Mouse (Mus musculus) hindbrain, embryonic 16.5 days (tissue): ENCODE results near the gene Ppm1f. TPM values are rescaled to one million over a fixed set of nuclear protein-coding genes. Genes with fewer than 3 reads are reported as not detected.
A peak's percentile ranks its signal among the peaks of the same experiment; 100 is the strongest.

ENCODE experiments used
- ATAC-seq: fragments of 200-750 bp; cut with Nextera tagmentation; 2 replicates; pipeline ENCODE4 v1.8.0; 2017; ENCODE audit warnings: moderate TSS enrichment, moderate library complexity
- H3K27ac ChIP-seq: fragments of 300-500 bp; sonication (generic); 2 replicates; pipeline ENCODE4 v1.5.1; 2014; ENCODE audit warnings: low read depth, mild to moderate bottlenecking, control low read depth, low read length, moderate library complexity
- H3K27me3 ChIP-seq: fragments of 300-500 bp; sonication (generic); replicated peaks from 2 replicates; pipeline ENCODE4 v1.6.1; 2014; ENCODE audit warnings: low read length; ENCODE audit not compliant: control insufficient read depth, insufficient read depth
- H3K36me3 ChIP-seq: fragments of 300-500 bp; sonication (generic); 2 replicates; pipeline ENCODE4 v1.6.1; 2014; ENCODE audit warnings: mild to moderate bottlenecking, low read length, moderate library complexity, mixed read lengths; ENCODE audit not compliant: control insufficient read depth, insufficient read depth
- H3K4me1 ChIP-seq: fragments of 300-500 bp; sonication (generic); 2 replicates; pipeline ENCODE4 v1.6.1; 2014; ENCODE audit warnings: low read depth, low read length; ENCODE audit not compliant: control insufficient read depth, insufficient read depth
- H3K4me2 ChIP-seq: fragments of 300-500 bp; sonication (generic); 2 replicates; pipeline ENCODE4 v1.6.1; 2014; ENCODE audit warnings: mild to moderate bottlenecking, low read length, control low read depth, moderate library complexity
- H3K4me3 ChIP-seq: fragments of 300-500 bp; sonication (generic); 2 replicates; pipeline ENCODE4 v1.5.1; 2014; ENCODE audit warnings: mild to moderate bottlenecking, low read length, control low read depth, moderate library complexity
- H3K9ac ChIP-seq: fragments of 300-500 bp; sonication (generic); 2 replicates; pipeline ENCODE4 v1.6.1; 2014; ENCODE audit warnings: low read depth, mild to moderate bottlenecking, control low read depth, low read length, moderate library complexity
- H3K9me3 ChIP-seq: fragments of 300-500 bp; sonication (generic); 2 replicates; pipeline ENCODE4 v1.6.1; 2014; ENCODE audit warnings: mild to moderate bottlenecking, low read length, moderate library complexity; ENCODE audit not compliant: control insufficient read depth
- WGBS: fragments of 180-500 bp; shearing (Covaris S2); extraction: QIAGEN DNeasy Blood & Tissue Kit; methylation state at CpG from one replicate; pipeline ENCODE4 v1.1.7; 2014; 5-methylcytosine and 5-hydroxymethylcytosine counted together
- polyA plus RNA-seq: library from polyadenylated mRNA; unstranded; fragments of >200 nt; fragmentation: Nextera tagmentation; extraction: Ambion mirVana; gene quantifications from 2 replicates; pipeline ENCODE4 v1.2.1, GENCODE M21; 2015

Ppm1f gene
- polyA plus RNA-seq, 1 experiment from 2014 or later = 25.7 TPM

DNA sequence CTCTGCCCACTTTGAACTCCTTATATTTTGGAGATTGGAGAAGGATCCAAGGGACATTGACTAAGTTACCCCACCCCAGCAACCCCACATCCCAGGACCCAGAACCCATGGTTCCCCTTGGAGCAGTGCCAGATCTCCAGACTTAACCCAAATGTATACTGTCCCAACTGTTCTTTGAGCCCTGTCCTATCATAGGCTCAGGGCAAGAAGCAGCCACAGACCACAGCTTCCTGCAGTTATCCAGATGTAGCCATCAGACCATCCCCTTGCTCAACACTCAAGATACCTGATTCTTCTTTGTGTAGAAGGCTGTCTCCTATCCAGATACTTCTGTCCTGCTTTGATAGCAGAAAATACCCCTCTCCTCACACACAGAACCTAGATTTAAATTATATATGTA is 31.1 kb upstream of the Ppm1f start:
- H3K4me2 ChIP-seq = no peak overlapping the region
- no peak overlapping the region for H3K4me3 ChIP-seq
- H3K27ac ChIP-seq = no peak overlapping the region
- H3K27me3 ChIP-seq = no peaks in the 10 kb centered on the region
- H3K9me3 ChIP-seq = no peaks in the 10 kb centered on the region
- peaks cover 2% of the 10 kb centered on the region for H3K4me1 ChIP-seq
- H3K36me3 ChIP-seq = no peaks in the 10 kb centered on the region
- H3K9ac ChIP-seq = no peak overlapping the region
- ATAC-seq = no peak

GRCm38 (mm10) chr16:16865696-16866561 is 30.3 kb upstream of the Ppm1f start:
- H3K4me1 ChIP-seq = peaks cover 2% of the 10 kb centered on the region
- H3K4me2 ChIP-seq = no peak overlapping the region
- ATAC-seq = no peak
- WGBS = 70% methylated on average over 4 of the region's 5 CpGs
- H3K27me3 ChIP-seq = no peaks in the 10 kb centered on the region
- H3K36me3 ChIP-seq = no peaks in the 10 kb centered on the region
- H3K9me3 ChIP-seq = no peaks in the 10 kb centered on the region
- no peak overlapping the region for H3K27ac ChIP-seq
- no peak overlapping the region for H3K9ac ChIP-seq
- H3K4me3 ChIP-seq = no peak overlapping the region

DNA sequence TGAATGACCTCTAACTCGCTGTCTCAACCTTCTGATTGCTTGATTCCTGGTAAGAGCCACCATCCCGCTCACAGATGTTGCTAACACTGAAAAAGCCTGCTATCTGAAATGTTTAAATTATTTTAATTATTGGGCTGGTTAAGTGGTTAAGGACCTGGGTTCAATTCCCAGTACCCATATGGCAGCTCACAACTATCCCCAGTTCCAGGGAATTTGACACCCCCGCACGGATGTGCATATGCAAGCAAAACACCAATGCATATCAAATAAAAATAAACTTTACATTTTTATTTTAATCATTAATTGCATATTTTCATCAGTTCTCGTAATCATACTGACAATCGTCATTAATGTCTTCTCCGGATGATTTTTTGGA is 26.0 kb upstream of the Ppm1f start:
- H3K36me3 ChIP-seq = 0 out of 2 replicates have a peak, but pooled peaks cover 3% of the 10 kb centered on the region
- no peaks in the 10 kb centered on the region for H3K27me3 ChIP-seq
- peak overlapping the region; percentile 49 for H3K4me2 ChIP-seq
- H3K4me3 ChIP-seq = peak overlapping the region; percentile 86
- H3K27ac ChIP-seq = peak overlapping the region; percentile 94
- peaks cover 7% of the 10 kb centered on the region for H3K4me1 ChIP-seq
- peak; percentile 67 for ATAC-seq
- H3K9me3 ChIP-seq = no peaks in the 10 kb centered on the region
- H3K9ac ChIP-seq = no peak overlapping the region; the same call in 1 of the 2 replicates
- 40% methylated on average over 7 of the region's 7 CpGs for WGBS

DNA sequence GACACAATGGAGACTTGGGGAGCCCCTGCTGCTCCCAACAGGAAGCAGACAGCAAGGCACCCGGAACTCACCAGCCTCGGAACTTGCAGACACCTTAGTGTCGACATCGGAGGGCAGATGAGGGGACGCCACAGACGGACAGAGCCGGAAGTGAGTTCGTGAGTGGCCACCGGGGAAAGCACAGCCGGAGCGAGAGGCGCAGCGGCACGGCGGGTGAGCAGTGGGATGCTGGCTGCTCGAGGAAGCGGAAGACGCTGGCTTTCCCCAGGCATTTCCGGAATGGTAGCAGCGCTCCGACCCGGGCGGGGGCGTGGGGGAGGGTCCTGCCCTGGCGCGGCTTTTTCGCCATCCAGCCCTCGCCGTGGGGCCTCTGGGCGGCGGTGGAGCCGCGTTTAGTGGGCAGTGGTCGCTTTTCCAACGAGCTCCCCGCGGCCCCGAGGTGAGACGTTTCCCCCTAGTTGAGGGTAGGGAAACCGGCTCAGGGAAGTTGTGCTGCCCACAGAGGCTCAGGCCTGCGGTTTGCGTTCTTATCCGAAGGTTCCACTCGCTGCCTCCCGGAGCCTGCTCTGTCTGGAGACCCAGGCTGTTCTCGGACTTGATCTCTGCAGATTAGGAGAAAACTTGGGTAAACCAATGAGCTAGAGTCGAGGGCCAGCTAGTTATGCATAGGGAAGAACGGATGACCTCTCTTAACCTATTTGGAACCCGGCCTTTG is 25.5 kb upstream of the Ppm1f start, which contains the start of the genes Top3b and Vpreb1:
Gene Top3b (plus strand): TSS at position 120 of the 715 bp plus-strand sequence.
Gene Vpreb1 (minus strand): TSS at position 227 of the 715 bp plus-strand sequence.
- Histone ChIP-seq H3K9me3 (no peaks in the 10 kb centered on the region), H3K4me2 (peak within 1 kb of the TSS; percentile 63), H3K27ac (peak within 1 kb of the TSS; percentile 94), H3K27me3 (no peaks in the 10 kb centered on the region), H3K36me3 (peaks cover 6% of the 10 kb centered on the region), H3K4me3 (peak within 1 kb of the TSS; percentile 86), H3K4me1 (peaks cover 7% of the 10 kb centered on the region), H3K9ac (peak within 1 kb of the TSS; percentile 92)
- peak; percentile 98 for ATAC-seq
- under 1% methylated on average over 45 of the region's 49 CpGs for WGBS

- Histone ChIP-seq H3K4me2 (no peak overlapping the region), H3K9me3 (no peaks in the 10 kb centered on the region; the same call in 1 of the 2 replicates), H3K9ac (no peak overlapping the region), H3K27me3 (no peaks in the 10 kb centered on the region), H3K36me3 (peaks cover 66% of the 10 kb centered on the region), H3K4me1 (no peaks in the 10 kb centered on the region), H3K4me3 (no peak overlapping the region), H3K27ac (no peak overlapping the region)
- WGBS = 89% methylated on average over 5 of the region's 5 CpGs
- no peak for ATAC-seq
These were observed 17.2 kb upstream of the Ppm1f start for GRCm38 (mm10) chr16:16879025-16879424.

- H3K36me3 ChIP-seq = peaks cover 79% of the 10 kb centered on the region
- H3K27ac ChIP-seq = no peak overlapping the region
- H3K4me3 ChIP-seq = no peak overlapping the region
- H3K9me3 ChIP-seq = no peaks in the 10 kb centered on the region
- no peaks in the 10 kb centered on the region for H3K27me3 ChIP-seq
- no peaks in the 10 kb centered on the region for H3K4me1 ChIP-seq
- H3K4me2 ChIP-seq = no peak overlapping the region
- H3K9ac ChIP-seq = no peak overlapping the region
- no peak for ATAC-seq
- WGBS = 95% methylated on average over 1 of the region's 1 CpGs
These were observed 7.9 kb upstream of the Ppm1f start for GRCm38 (mm10) chr16:16888341-16888740.

- no peak overlapping the region for H3K4me2 ChIP-seq
- no peak overlapping the region for H3K27ac ChIP-seq
- no peak overlapping the region for H3K9ac ChIP-seq
- 90% methylated on average over 7 of the region's 7 CpGs for WGBS
- no peak for ATAC-seq
- H3K27me3 ChIP-seq = no peaks in the 10 kb centered on the region
- no peaks in the 10 kb centered on the region for H3K9me3 ChIP-seq
- peaks cover 7% of the 10 kb centered on the region for H3K4me1 ChIP-seq
- H3K36me3 ChIP-seq = peaks cover 42% of the 10 kb centered on the region
- no peak overlapping the region for H3K4me3 ChIP-seq
These were observed 3.9 kb upstream of the Ppm1f start for GRCm38 (mm10) chr16:16892366-16892765.

DNA sequence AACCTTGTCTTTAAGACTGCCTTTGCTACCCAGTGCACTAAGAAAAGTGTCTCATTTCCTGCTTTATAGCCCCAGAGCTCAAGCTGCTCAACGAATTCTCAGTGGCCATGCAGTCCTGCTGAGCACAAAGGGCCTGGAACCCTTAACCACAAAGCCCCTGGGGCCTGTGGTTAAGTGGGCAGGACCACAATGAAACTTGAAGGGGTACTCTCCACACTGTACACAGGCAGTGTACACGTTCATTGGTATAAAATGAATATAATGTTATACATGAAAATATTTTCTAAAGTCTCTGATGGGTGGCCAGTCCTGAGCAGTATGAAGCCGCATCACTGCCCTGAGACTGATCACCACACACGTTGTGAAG is 271 bp upstream of the Ppm1f start:
- no peaks in the 10 kb centered on the region for H3K9me3 ChIP-seq
- peak; percentile 78; the same call in 1 of the 2 replicates for ATAC-seq
- H3K27ac ChIP-seq = peak overlapping the region; percentile 27
- H3K4me3 ChIP-seq = peak overlapping the region; percentile 63
- H3K4me2 ChIP-seq = peak overlapping the region; percentile 64; the same call in 1 of the 2 replicates
- no peaks in the 10 kb centered on the region for H3K27me3 ChIP-seq
- H3K36me3 ChIP-seq = peaks cover 19% of the 10 kb centered on the region
- WGBS = 26% methylated on average over 4 of the region's 4 CpGs
- H3K9ac ChIP-seq = no peak overlapping the region; the same call in 1 of the 2 replicates
- peaks cover 13% of the 10 kb centered on the region for H3K4me1 ChIP-seq

DNA sequence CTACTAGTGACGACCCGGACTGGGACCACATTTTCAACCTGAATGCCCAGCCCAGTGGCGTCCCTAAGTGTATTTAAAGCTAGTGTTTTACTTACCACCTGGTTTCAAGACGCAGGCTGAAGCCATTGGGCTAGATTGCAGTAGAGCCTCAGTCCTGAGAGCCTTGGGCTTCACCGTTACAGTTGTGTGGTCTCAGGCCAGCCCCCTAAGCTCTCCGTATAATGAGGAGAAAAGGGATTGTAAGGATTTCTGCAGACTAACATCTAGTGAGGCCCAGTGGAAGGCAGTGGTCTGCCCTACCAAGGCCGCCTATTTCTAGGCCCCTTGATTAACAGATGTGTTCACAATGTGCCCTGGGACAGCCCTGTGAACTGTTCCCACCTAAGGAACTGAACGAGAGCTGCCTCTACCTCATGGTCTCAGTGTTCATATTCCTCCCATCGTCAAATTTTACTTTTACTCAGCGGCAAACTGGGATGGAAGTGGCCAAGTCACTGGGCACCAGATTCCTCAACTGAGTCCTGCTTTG is 851 bp downstream of the Ppm1f start:
- no peaks in the 10 kb centered on the region for H3K27me3 ChIP-seq
- H3K4me2 ChIP-seq = peak overlapping the region; percentile 64
- H3K36me3 ChIP-seq = peaks cover 10% of the 10 kb centered on the region
- peaks cover 13% of the 10 kb centered on the region for H3K4me1 ChIP-seq
- peak overlapping the region; percentile 63 for H3K4me3 ChIP-seq
- H3K9me3 ChIP-seq = no peaks in the 10 kb centered on the region
- no peak for ATAC-seq
- H3K27ac ChIP-seq = peak overlapping the region; percentile 72
- H3K9ac ChIP-seq = peak overlapping the region; percentile 78
- WGBS = 25% methylated on average over 10 of the region's 10 CpGs
